Mouse (Mus musculus): ENCODE results near the gene Kcnip3.

The Kcnip3 gene

GRCm38 (mm10) chr2:127517081-127517480 is 4.8 kb downstream of the Kcnip3 start:
- DNase-seq (ENCODE audit: low spot score) = no peak

- DNase-seq (ENCODE audit: low spot score) = no peak
These were observed 7.3 kb downstream of the Kcnip3 start for GRCm38 (mm10) chr2:127514380-127515124.

DNA sequence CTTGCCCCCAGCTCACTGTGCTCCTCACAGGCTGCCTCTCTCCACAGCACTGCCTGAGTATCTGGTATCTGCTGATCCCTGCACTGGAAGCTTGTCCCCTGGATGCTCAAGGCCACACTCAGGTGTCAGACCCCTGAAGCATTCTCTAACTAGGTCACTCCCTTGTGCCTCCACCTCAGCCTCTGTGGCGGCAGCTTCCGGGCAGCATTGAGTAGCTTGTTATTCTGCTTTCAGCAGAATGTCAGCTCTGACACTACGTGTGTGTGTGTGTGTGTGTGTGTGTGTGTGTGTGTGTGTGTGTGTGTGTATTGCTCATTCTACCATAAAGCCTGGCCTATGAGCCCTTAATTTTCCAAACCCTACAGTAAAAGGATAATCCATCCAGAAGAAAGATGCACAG is 8.7 kb downstream of the Kcnip3 start:
- DNase-seq (ENCODE audit: low spot score) = no peak

DNA sequence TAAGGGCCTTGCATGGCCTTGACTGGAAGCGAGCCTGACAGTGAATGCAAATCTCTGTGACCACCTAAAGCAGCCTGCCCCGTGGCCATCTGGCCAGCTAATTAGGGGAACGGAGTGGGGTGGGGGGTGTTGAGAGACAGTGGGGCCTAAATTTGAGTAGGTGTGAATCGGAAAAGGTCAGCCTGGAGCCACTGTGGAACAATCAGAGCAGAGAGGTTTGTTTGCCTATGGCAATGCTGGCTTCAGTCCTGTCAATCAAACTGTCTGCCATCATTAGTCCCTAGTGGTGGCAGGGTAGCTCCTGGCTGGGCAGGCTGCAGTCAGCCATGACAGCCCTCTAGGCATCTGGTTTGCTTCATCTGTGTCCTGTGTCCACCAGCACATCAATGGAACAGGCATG is 10.5 kb downstream of the Kcnip3 start:
- DNase-seq (ENCODE audit: low spot score) = peak; percentile 58

DNA sequence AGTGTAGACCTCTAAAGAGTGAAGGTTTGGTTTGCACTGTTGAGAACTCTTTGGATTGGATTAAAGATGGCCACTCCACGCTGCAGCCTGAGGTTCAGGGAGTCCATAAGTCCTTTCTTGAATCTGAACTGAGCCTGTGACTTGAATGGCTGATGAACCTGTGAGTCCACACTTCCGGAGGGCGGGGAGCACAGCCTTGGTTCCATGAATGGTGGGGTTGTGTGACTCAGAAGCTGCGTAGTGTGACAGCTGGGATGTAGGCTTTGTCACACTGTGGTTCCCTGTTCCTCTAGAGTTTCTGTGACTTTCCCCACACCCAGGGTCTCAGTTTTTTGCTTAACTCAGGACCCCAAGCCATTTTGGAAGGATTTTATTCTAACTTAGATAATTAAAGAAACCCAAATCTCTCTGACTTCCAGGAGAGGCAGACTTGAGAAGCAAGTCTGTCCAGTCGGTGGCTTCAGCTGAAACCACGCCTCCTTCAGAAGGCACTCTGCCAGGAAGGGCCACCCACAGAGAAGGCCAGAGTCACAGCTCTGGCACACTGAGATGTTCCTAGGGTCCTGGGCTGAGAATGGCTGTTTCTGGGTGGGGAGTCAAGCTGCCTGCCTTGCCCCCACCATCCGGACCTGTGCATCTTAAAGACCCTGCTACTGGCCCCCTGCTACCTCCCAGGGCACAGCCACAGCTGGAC is 13.8 kb downstream of the Kcnip3 start:
- peak; percentile 35 for DNase-seq (ENCODE audit: low spot score)

- peak; percentile 81 for DNase-seq (ENCODE audit: low spot score)
These were observed 14.7 kb downstream of the Kcnip3 start for GRCm38 (mm10) chr2:127507077-127507774.

GRCm38 (mm10) chr2:127506131-127506632 is 15.7 kb downstream of the Kcnip3 start:
- DNase-seq (ENCODE audit: low spot score) = no peak

DNA sequence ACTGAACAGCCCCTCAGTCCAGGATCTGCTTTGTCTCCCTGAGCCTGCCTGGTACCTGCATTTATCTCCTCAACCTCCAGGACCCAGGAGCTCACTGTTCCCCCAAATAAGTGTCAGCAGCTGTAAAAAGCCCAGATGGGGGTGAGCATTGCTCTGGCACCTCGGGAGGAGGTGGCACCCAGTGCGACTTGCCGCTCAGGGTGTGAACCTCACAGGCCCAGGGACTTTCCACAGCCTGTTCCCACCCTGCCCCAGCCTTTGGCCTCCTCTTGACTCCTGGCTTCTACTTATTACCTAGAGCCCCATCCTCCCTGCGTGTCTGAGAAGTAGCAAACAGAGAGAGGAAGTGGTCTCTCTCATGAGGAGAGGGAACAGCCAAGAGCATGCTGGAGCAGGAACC is 16.7 kb downstream of the Kcnip3 start:
- no peak for DNase-seq (ENCODE audit: low spot score)

DNA sequence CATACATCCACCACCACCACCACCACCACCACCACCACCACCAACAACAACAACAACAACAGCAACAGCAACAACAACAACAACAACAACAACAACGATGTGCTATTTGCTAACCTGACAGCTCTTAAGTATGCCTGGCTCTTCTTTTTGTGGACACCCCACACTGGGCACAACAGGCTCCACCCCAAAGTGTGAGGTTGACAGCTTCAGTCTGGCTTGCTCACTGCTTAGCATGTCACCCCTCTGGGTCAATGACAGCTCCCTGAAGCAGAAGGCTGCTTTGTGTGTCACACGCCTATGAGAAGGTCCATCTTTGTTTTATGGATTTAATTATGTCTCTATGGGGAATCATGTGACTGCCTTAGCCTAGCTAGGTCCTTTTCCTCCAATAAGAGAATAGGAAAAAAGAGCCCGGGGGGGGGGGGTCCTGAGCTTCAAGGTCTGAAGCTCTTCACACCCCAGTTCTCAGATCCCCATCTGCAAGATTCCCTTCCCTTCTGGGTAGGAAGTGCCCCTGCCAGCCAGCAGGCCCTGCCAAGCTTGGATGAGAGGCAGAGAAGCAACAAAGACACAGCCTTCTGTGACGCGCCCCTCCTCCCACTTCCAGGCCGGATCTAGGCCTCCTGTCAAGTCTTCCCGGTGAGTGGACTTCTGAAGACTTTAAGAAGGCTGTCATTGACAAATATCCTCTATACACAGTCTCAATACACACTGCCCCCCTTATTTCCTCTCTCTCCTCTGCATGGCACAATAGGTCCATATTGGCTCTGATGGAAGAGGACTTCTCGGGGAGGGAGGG is 17.9 kb downstream of the Kcnip3 start:
- DNase-seq (ENCODE audit: low spot score) = no peak

GRCm38 (mm10) chr2:127501061-127501460 is 20.8 kb downstream of the Kcnip3 start:
- peak; percentile 72 for DNase-seq (ENCODE audit: low spot score)

- DNase-seq (ENCODE audit: low spot score) = no peak
These were observed 23.1 kb downstream of the Kcnip3 start for GRCm38 (mm10) chr2:127498750-127499149.

GRCm38 (mm10) chr2:127496321-127496720 is 25.6 kb downstream of the Kcnip3 start:
- DNase-seq (ENCODE audit: low spot score) = no peak

GRCm38 (mm10) chr2:127484476-127485170 is 37.3 kb downstream of the Kcnip3 start:
- peak; percentile 91 for DNase-seq (ENCODE audit: low spot score)

DNA sequence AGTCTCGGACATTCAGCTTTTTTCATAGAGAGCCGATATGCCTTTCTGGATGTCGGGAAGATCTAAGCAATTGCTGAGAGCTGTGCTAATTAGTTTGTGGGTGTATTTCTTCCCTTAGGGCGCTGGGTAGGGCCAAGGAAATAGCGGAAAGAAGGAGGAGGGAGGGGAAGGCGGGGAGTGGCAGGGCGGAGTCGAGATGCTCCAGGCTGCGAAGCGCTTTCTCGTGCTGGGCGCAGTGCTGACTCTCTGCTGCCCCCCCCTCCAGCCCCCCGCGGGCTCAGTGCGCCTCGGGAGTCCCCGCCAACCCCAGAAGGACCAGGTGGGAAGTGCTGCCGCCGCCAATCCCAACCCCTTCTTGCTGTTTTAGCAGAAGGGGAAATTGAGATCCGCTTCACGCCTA is 38.9 kb downstream of the Kcnip3 start:
- peak; percentile 47 for DNase-seq (ENCODE audit: low spot score)

DNA sequence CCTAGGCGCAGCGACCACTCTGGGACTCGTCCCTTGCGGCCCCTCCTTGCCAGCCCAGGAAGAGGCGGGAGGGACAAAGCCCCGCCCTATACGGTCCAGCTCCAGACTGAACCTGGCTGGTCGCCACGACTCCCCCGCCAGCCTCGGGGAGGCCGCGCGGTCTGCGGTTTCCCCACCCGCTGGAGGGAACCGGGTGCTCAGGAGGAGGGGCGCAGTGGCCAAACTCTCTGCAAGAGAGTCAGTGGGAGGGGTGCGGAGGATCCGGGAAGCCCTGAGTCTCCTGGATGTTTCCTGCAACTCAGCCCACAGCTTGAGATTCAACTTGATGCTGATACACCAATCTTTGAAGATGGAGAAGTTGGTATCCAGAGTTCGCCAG is 39.4 kb downstream of the Kcnip3 start:
- DNase-seq (ENCODE audit: low spot score) = peak; percentile 75

GRCm38 (mm10) chr2:127481841-127482532 is 39.9 kb downstream of the Kcnip3 start:
- DNase-seq (ENCODE audit: low spot score) = peak; percentile 36

DNA sequence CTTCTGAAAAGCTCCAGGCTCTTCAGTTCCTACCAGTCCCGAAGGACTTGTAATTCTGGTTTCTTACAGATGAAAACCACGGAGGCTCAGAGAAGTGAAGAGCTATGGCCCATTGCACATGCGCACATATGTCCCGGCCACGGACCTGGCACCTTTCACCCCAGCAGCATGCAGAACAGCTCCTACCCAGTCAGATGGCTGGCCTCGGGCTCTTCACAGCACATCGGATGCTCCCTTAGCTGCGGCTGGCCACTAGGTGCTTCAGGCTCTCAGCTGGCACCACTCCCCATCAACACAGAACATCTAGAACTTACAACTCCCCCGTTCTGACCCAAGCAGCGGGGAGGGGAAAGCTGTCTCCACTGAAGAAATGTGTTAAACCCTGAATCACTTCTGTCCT is 42.1 kb downstream of the Kcnip3 start:
- DNase-seq (ENCODE audit: low spot score) = no peak

GRCm38 (mm10) chr2:127479210-127479609 is 42.7 kb downstream of the Kcnip3 start:
- DNase-seq (ENCODE audit: low spot score) = no peak

- DNase-seq (ENCODE audit: low spot score) = no peak
These were observed 49.6 kb downstream of the Kcnip3 start for GRCm38 (mm10) chr2:127472279-127472678.

DNA sequence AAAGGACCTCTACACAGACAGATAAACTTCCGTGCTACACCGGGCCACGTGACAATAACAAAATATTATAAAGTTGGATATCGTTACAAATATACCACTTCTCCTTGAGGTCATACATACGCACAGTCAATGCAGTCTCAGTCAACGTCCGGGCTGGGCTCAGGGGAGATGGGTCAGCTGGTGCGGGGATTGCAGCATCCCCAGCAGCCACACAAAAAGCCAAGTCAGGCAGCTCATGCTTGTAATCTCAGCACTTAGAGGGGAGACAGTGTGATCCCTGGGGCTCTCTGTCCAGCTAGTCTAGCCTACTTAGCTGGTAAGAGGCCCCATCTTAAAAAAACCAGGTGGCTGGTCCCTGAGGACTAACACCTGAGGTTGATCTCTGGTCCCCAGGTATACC is 50.6 kb downstream of the Kcnip3 start:
- DNase-seq (ENCODE audit: low spot score) = no peak

DNA sequence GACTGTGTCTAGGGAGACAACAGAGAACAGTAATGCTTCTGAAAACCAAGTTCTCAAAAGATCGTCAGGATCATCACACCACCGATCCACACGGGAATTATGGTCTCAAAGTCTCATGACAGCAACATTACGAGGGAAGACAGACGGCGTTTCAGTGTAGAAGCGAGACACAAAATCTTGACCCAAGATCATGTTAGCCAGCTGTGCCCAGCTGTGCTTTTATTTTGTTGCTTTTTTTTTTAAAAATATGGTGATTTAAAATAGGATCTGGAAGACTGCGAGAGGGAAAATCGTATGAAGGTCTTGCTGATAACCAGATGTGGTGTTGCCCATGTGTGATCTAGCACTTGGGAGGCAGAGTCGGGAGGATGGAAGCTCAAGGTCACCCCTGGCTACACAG is 51.2 kb downstream of the Kcnip3 start:
- DNase-seq (ENCODE audit: low spot score) = no peak

All from MN1 (cell line).